Mouse (Mus musculus): ENCODE data around the gene Cd1d1. TPM values are rescaled to one million over a fixed set of nuclear protein-coding genes. Genes with fewer than 3 reads are reported as not detected.

Cd1d1 gene
- polyA plus RNA-seq (2012; rRNA removed) = 2.2 and 2.3 TPM in 2 replicates

GRCm38 (mm10) chr3:86999415-86999740 lies at the start of gene Cd1d1:
Gene Cd1d1 (minus strand): TSS chr3:86999441.
- Histone ChIP-seq H3K4me1 (ENCODE audit: control insufficient read depth, insufficient read depth, insufficient read length, low read length) (no peaks in the 10 kb centered on the region), H3K36me3 (ENCODE audit: control insufficient read depth, insufficient read depth, low read length) (no peaks in the 10 kb centered on the region), H3K27ac (ENCODE audit: insufficient read depth, low read depth, low read length) (peak within 1 kb of the TSS; percentile 52; the same call in 1 of the 2 replicates), H3K4me3 (ENCODE audit: low read depth, low read length) (peak within 1 kb of the TSS; percentile 71), H3K27me3 (ENCODE audit: control insufficient read depth, insufficient read depth, low read length) (no peaks in the 10 kb centered on the region)
- no peak for TF ChIP-seq CTCF (IDR thresholded peaks at IDR 0.05; ENCODE audit: extremely low read depth, insufficient read length, insufficient replicate concordance, low read depth, low read length)
- no peak for TF ChIP-seq POLR2A (IDR thresholded peaks at IDR 0.05; ENCODE audit: low read depth, low read length)
- 5% methylated on average over 8 of the region's 8 CpGs for WGBS

GRCm38 (mm10) chr3:87047801-87048200 lies 48.6 kb upstream of the Cd1d1 start:
- TF ChIP-seq CTCF (IDR thresholded peaks at IDR 0.05; ENCODE audit: extremely low read depth, insufficient read length, insufficient replicate concordance, low read depth, low read length) (no peak), POLR2A (IDR thresholded peaks at IDR 0.05; ENCODE audit: low read depth, low read length) (no peak)
- no peaks in the 10 kb centered on the region for H3K4me1 ChIP-seq (ENCODE audit: control insufficient read depth, insufficient read depth, insufficient read length, low read length)
- 84% methylated on average over 5 of the region's 5 CpGs for WGBS
- H3K27me3 ChIP-seq (ENCODE audit: control insufficient read depth, insufficient read depth, low read length) = no peaks in the 10 kb centered on the region
- H3K36me3 ChIP-seq (ENCODE audit: control insufficient read depth, insufficient read depth, low read length) = no peaks in the 10 kb centered on the region
- no peak overlapping the region for H3K27ac ChIP-seq (ENCODE audit: insufficient read depth, low read depth, low read length)
- no peak overlapping the region for H3K4me3 ChIP-seq (ENCODE audit: low read depth, low read length)

GRCm38 (mm10) chr3:87041733-87042132 lies 42.5 kb upstream of the Cd1d1 start:
- Histone ChIP-seq H3K27me3 (ENCODE audit: control insufficient read depth, insufficient read depth, low read length) (no peaks in the 10 kb centered on the region), H3K27ac (ENCODE audit: insufficient read depth, low read depth, low read length) (no peak overlapping the region), H3K4me1 (ENCODE audit: control insufficient read depth, insufficient read depth, insufficient read length, low read length) (no peaks in the 10 kb centered on the region), H3K36me3 (ENCODE audit: control insufficient read depth, insufficient read depth, low read length) (no peaks in the 10 kb centered on the region), H3K4me3 (ENCODE audit: low read depth, low read length) (no peak overlapping the region)
- 58% methylated on average over 2 of the region's 2 CpGs for WGBS
- no peak for TF ChIP-seq POLR2A (IDR thresholded peaks at IDR 0.05; ENCODE audit: low read depth, low read length)
- no peak for TF ChIP-seq CTCF (IDR thresholded peaks at IDR 0.05; ENCODE audit: extremely low read depth, insufficient read length, insufficient replicate concordance, low read depth, low read length)

- Histone ChIP-seq H3K4me3 (ENCODE audit: low read depth, low read length) (no peak overlapping the region), H3K27ac (ENCODE audit: insufficient read depth, low read depth, low read length) (no peak overlapping the region), H3K36me3 (ENCODE audit: control insufficient read depth, insufficient read depth, low read length) (no peaks in the 10 kb centered on the region), H3K27me3 (ENCODE audit: control insufficient read depth, insufficient read depth, low read length) (no peaks in the 10 kb centered on the region), H3K4me1 (ENCODE audit: control insufficient read depth, insufficient read depth, insufficient read length, low read length) (no peaks in the 10 kb centered on the region)
- TF ChIP-seq POLR2A (IDR thresholded peaks at IDR 0.05; ENCODE audit: low read depth, low read length) (no peak), CTCF (IDR thresholded peaks at IDR 0.05; ENCODE audit: extremely low read depth, insufficient read length, insufficient replicate concordance, low read depth, low read length) (no peak)
- WGBS = 79% methylated on average over 6 of the region's 6 CpGs
These were observed 39.3 kb upstream of the Cd1d1 start for GRCm38 (mm10) chr3:87038500-87038899.

GRCm38 (mm10) chr3:87034061-87034460 lies 34.8 kb upstream of the Cd1d1 start:
- TF ChIP-seq POLR2A (IDR thresholded peaks at IDR 0.05; ENCODE audit: low read depth, low read length) (no peak), CTCF (IDR thresholded peaks at IDR 0.05; ENCODE audit: extremely low read depth, insufficient read length, insufficient replicate concordance, low read depth, low read length) (no peak)
- Histone ChIP-seq H3K27ac (ENCODE audit: insufficient read depth, low read depth, low read length) (no peak overlapping the region), H3K4me3 (ENCODE audit: low read depth, low read length) (no peak overlapping the region), H3K27me3 (ENCODE audit: control insufficient read depth, insufficient read depth, low read length) (no peaks in the 10 kb centered on the region), H3K36me3 (ENCODE audit: control insufficient read depth, insufficient read depth, low read length) (no peaks in the 10 kb centered on the region), H3K4me1 (ENCODE audit: control insufficient read depth, insufficient read depth, insufficient read length, low read length) (no peaks in the 10 kb centered on the region)
- WGBS = 82% methylated on average over 4 of the region's 4 CpGs

GRCm38 (mm10) chr3:87033357-87033756 lies 34.1 kb upstream of the Cd1d1 start:
- H3K27me3 ChIP-seq (ENCODE audit: control insufficient read depth, insufficient read depth, low read length) = no peaks in the 10 kb centered on the region
- no peaks in the 10 kb centered on the region for H3K4me1 ChIP-seq (ENCODE audit: control insufficient read depth, insufficient read depth, insufficient read length, low read length)
- no peak overlapping the region for H3K27ac ChIP-seq (ENCODE audit: insufficient read depth, low read depth, low read length)
- 20% methylated on average over 8 of the region's 8 CpGs for WGBS
- no peaks in the 10 kb centered on the region for H3K36me3 ChIP-seq (ENCODE audit: control insufficient read depth, insufficient read depth, low read length)
- TF ChIP-seq POLR2A (IDR thresholded peaks at IDR 0.05; ENCODE audit: low read depth, low read length) = no peak
- peak; percentile 83; the same call in 1 of the 2 replicates for TF ChIP-seq CTCF (IDR thresholded peaks at IDR 0.05; ENCODE audit: extremely low read depth, insufficient read length, insufficient replicate concordance, low read depth, low read length)
- H3K4me3 ChIP-seq (ENCODE audit: low read depth, low read length) = no peak overlapping the region

- H3K4me3 ChIP-seq (ENCODE audit: low read depth, low read length) = no peak overlapping the region
- no peaks in the 10 kb centered on the region for H3K4me1 ChIP-seq (ENCODE audit: control insufficient read depth, insufficient read depth, insufficient read length, low read length)
- no peaks in the 10 kb centered on the region for H3K36me3 ChIP-seq (ENCODE audit: control insufficient read depth, insufficient read depth, low read length)
- TF ChIP-seq CTCF (IDR thresholded peaks at IDR 0.05; ENCODE audit: extremely low read depth, insufficient read length, insufficient replicate concordance, low read depth, low read length) (peak; percentile 41; the same call in 1 of the 2 replicates), POLR2A (IDR thresholded peaks at IDR 0.05; ENCODE audit: low read depth, low read length) (no peak)
- 20% methylated on average over 6 of the region's 6 CpGs for WGBS
- no peaks in the 10 kb centered on the region for H3K27me3 ChIP-seq (ENCODE audit: control insufficient read depth, insufficient read depth, low read length)
- H3K27ac ChIP-seq (ENCODE audit: insufficient read depth, low read depth, low read length) = no peak overlapping the region
These were observed 31.6 kb upstream of the Cd1d1 start for GRCm38 (mm10) chr3:87030855-87031254.
